Mouse (Mus musculus): ENCODE data around the gene Gm42688.

DNA sequence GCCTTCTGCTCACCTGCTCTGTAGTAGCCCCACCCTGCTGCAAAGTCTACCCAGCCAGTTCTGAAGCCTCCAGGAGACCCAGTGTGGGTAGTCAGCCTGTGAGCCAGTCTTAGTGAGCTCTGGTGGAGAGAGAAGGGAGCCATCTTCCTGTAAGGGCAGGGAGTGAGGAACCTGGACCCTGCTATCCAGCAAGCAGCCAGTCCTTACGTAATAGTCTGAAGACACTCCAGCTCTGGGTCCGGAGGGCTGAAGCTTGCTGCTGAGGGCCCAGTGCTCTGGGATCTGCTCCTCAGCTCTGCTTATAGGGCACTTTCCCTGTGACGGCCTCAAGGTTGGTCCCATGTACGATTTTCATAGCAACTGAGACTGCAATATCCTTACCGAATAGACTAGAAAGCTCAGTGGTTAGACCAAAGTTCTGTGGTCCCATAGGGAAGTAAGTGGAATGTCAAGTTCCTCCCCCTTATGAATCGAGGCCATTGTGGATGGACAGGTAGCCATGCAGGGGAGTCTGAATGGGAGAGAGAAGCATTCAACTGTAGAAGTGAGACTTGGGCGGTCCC lies 33.6 kb downstream of the Gm42688 start, which contains the start of gene Rtkn:
- TF ChIP-seq CTCF (IDR thresholded peaks at IDR 0.05; ENCODE audit: extremely low read depth, insufficient read length, insufficient replicate concordance, low read depth, low read length) (no peak), POLR2A (IDR thresholded peaks at IDR 0.05; ENCODE audit: low read depth, low read length) (peak; percentile 58; the same call in 1 of the 2 replicates)
